Mouse (Mus musculus) heart, postnatal 0 days (tissue): ENCODE results near the gene Prss57. TPM values are rescaled to one million over a fixed set of nuclear protein-coding genes. Genes with fewer than 3 reads are reported as not detected.
A peak's percentile ranks its signal among the peaks of the same experiment; 100 is the strongest.
"Not testable (repeated sequence)": the region's sequence is repeated elsewhere in the genome, so short reads cannot be mapped to it uniquely, and the experiment has no call there.

ENCODE experiments used
- ATAC-seq: fragments of 200-750 bp; cut with Nextera tagmentation; 2 replicates; pipeline ENCODE4 v1.8.0; 2017; ENCODE audit warnings: low read depth, moderate number of reproducible peaks, moderate library complexity; ENCODE audit not compliant: insufficient read depth
- DNase-seq: peaks from one replicate; pipeline ENCODE4 v3.0.0-alpha.2; 2016; ENCODE audit warnings: low spot score
- H3K27ac ChIP-seq: fragments of 300-500 bp; sonication (generic); 2 replicates; pipeline ENCODE4 v1.5.1; 2014; ENCODE audit warnings: low read depth, mild to moderate bottlenecking
- H3K27me3 ChIP-seq: fragments of 300-500 bp; sonication (generic); 2 replicates; pipeline ENCODE4 v1.6.1; 2014; ENCODE audit warnings: low read length, mixed read lengths; ENCODE audit not compliant: control insufficient read depth, insufficient read depth
- H3K36me3 ChIP-seq: fragments of 300-500 bp; sonication (generic); replicated peaks from 2 replicates; pipeline ENCODE4 v1.6.1; 2014; ENCODE audit warnings: low read length, mixed read lengths; ENCODE audit not compliant: control insufficient read depth, insufficient read depth
- H3K4me1 ChIP-seq: fragments of 300-500 bp; sonication (generic); 2 replicates; pipeline ENCODE4 v1.6.1; 2014; ENCODE audit warnings: antibody characterized with exemption; ENCODE audit not compliant: control insufficient read depth, insufficient read depth
- H3K4me2 ChIP-seq: fragments of 300-500 bp; sonication (generic); 2 replicates; pipeline ENCODE4 v1.6.1; 2014; ENCODE audit warnings: low read depth, mild to moderate bottlenecking, low read length, moderate library complexity
- H3K4me3 ChIP-seq: fragments of 300-500 bp; sonication (generic); 2 replicates; pipeline ENCODE4 v1.5.1; 2014; ENCODE audit warnings: low read depth, low read length
- H3K9ac ChIP-seq: fragments of 300-500 bp; sonication (generic); replicated peaks from 2 replicates; pipeline ENCODE4 v1.6.1; 2014; ENCODE audit warnings: low read depth, low read length, mixed read lengths
- H3K9me3 ChIP-seq: fragments of 300-500 bp; sonication (generic); replicated peaks from 2 replicates; pipeline ENCODE4 v1.6.1; 2016; ENCODE audit warnings: low read length; ENCODE audit not compliant: control insufficient read depth
- CTCF ChIP-seq: IDR thresholded peaks from 2 replicates; pipeline ENCODE4 v1.5.1; 2016; ENCODE audit warnings: antibody characterized with exemption, control low read depth, low read depth
- EP300 ChIP-seq: IDR thresholded peaks from 2 replicates; pipeline ENCODE4 v1.6.1; 2016; ENCODE audit warnings: antibody characterized with exemption, low read depth
- WGBS: fragments of 180-500 bp; shearing (Covaris S2); extraction: QIAGEN DNeasy Blood & Tissue Kit; methylation state at CpG from one replicate; pipeline ENCODE4 v1.1.7; 2014; 5-methylcytosine and 5-hydroxymethylcytosine counted together
- polyA plus RNA-seq: library from polyadenylated mRNA; unstranded; fragments of >200 nt; fragmentation: Nextera tagmentation; extraction: Ambion mirVana; gene quantifications from 2 replicates; pipeline ENCODE4 v1.2.1, GENCODE M21; 2015
- total RNA-seq: library from RNA; depleted of rRNA; stranded (reverse); fragments of >200 nt; gene quantifications from 2 replicates; pipeline ENCODE4 v1.2.3, GENCODE M21; 2014; ENCODE audit warnings: low replicate concordance

The Prss57 gene
- total and polyA plus RNA-seq, 2 experiments from 2014 or later, result 1.3 TPM; not detected in 1

DNA sequence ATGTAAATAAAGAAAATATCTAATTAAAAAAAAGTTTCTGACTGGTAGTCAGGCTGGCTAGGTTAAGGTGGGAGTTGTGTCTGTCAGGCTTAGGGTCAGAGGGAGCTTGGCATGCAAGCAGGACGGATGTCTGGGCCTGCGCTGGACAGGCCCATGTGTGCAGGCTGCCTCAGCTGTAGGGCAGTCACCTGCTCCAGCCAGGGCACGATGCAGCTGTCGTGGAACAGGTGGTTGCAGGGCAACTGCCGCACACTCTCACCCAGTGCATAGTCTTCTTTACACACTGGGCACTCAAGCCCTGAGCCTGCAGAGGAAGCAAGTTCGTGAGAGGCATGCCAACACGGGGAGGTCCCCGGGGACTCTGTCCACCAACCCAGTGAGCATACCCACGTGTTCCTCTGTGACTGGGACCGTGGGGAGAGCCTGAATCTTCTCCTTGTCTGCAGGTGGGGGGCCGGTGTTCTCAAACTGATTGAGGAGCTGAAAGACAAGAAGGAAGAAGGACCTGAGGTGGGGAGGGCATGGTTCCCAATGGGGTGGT, 30.1 kb downstream of the Prss57 start:
- no peaks in the 10 kb centered on the region for H3K9me3 ChIP-seq
- no peak overlapping the region for H3K4me3 ChIP-seq
- WGBS, result 89% methylated on average over 11 of the region's 11 CpGs
- no peak overlapping the region for H3K9ac ChIP-seq
- ATAC-seq (no peak), DNase-seq (no peak)
- H3K27ac ChIP-seq, result no peak overlapping the region
- TF ChIP-seq EP300 (no peak), CTCF (no peak)
- H3K4me2 ChIP-seq, result no peak overlapping the region
- H3K27me3 ChIP-seq, result no peaks in the 10 kb centered on the region
- H3K4me1 ChIP-seq, result peaks cover 25% of the 10 kb centered on the region; the same call in 1 of the 2 replicates
- H3K36me3 ChIP-seq, result peaks cover 49% of the 10 kb centered on the region

DNA sequence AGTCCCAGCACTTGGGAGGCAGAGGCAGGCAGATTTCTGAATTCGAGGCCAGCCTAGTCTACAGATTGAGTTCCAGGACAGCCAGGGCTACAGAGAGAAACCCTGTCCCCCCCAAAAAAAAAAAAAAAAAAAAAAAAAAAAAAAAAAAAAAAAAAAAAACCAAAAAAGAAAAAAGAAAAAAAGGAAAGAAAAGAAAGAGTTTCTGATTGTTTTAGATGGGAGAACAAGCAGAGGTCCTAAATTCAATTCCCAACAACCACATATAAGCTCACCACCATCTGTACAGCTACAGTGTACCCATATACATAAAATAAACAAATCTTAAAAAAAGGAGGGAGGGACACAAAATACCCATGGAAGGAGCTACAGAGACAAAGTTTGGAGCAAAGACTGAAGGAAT, 31.1 kb downstream of the Prss57 start:
- not testable (repeated sequence) for H3K4me2 ChIP-seq, H3K27me3 ChIP-seq, H3K9me3 ChIP-seq, H3K4me3 ChIP-seq, DNase-seq, H3K27ac ChIP-seq, H3K9ac ChIP-seq, ATAC-seq
- Histone ChIP-seq H3K4me1 (peaks cover 21% of the 10 kb centered on the region), H3K36me3 (peaks cover 49% of the 10 kb centered on the region)
- 86% methylated on average over 1 of the region's 1 CpGs for WGBS

DNA sequence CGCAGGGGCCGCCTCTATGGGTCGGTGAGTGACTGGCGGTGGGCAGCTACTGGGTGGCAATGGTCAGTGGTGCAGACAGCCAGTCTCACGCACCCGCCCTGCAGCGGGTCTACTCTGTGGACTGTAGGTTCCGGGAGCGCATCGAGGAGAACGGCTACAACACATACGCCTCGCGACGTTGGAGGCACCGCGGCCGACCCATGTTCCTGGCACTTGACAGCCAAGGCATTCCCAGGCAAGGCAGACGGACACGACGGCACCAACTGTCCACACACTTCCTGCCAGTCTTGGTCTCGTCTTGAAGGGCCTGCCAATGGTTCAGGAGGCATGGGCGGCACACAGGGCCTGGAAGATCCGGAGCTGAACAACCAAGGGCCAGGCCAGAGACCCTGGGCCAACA, 34.1 kb downstream of the Prss57 start:
- H3K27ac ChIP-seq, result no peak overlapping the region
- DNase-seq (no peak), ATAC-seq (no peak)
- H3K4me3 ChIP-seq, result no peak overlapping the region
- WGBS, result 84% methylated on average over 24 of the region's 24 CpGs
- peaks cover 6% of the 10 kb centered on the region; the same call in 1 of the 2 replicates for H3K4me1 ChIP-seq
- H3K36me3 ChIP-seq, result peaks cover 42% of the 10 kb centered on the region
- no peak overlapping the region for H3K9ac ChIP-seq
- TF ChIP-seq CTCF (no peak), EP300 (no peak)
- no peak overlapping the region for H3K4me2 ChIP-seq
- no peaks in the 10 kb centered on the region for H3K27me3 ChIP-seq
- H3K9me3 ChIP-seq, result no peaks in the 10 kb centered on the region

- no peaks in the 10 kb centered on the region for H3K27me3 ChIP-seq
- no peak overlapping the region for H3K4me2 ChIP-seq
- no peak overlapping the region for H3K9ac ChIP-seq
- H3K4me3 ChIP-seq, result no peak overlapping the region
- peaks cover 6% of the 10 kb centered on the region; the same call in 1 of the 2 replicates for H3K4me1 ChIP-seq
- TF ChIP-seq CTCF (no peak), EP300 (no peak)
- H3K36me3 ChIP-seq, result peaks cover 34% of the 10 kb centered on the region
- H3K27ac ChIP-seq, result no peak overlapping the region
- no peaks in the 10 kb centered on the region for H3K9me3 ChIP-seq
- ATAC-seq, result no peak
- WGBS, result 83% methylated on average over 3 of the region's 3 CpGs
- DNase-seq, result no peak
These were observed 34.9 kb downstream of the Prss57 start for GRCm38 (mm10) chr10:79755854-79756253.

DNA sequence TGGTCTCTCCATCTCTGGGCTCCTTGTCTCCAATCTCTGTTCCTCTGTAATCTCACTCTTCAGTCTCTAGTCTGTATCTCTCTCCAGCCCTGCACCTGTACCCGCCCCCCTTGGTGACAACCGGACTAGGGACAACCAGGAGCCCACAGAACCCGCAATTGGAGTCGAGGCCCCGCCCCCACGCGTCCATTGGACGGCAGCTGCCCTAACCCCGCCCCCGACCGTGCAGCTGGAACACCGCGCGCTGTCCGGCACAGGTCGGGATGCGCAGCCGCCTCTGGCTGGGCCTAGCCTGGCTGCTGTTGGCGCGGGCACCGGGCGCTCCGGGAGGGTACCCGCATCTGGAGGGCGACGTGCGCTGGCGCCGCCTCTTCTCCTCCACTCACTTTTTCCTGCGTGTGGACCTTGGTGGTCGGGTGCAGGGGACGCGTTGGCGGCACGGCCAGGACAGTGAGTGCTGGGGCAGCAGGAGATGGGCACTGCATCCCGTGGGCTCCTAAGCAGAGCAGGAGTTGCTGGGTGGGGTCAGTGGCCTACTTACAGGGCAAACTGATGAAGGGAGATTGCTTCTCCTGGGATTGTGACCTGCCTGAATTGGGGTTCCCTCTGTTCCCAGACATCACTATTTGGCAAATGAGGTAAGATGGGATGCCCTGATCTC, 35.8 kb downstream of the Prss57 start, which contains the start of gene Fgf22:
Gene Fgf22 (plus strand): TSS at position 221 of the 661 bp plus-strand sequence.
- Histone ChIP-seq H3K27ac (no peak within 1 kb of the TSS), H3K36me3 (peaks cover 28% of the 10 kb centered on the region)
- under 1% methylated on average over 32 of the region's 36 CpGs for WGBS

DNA sequence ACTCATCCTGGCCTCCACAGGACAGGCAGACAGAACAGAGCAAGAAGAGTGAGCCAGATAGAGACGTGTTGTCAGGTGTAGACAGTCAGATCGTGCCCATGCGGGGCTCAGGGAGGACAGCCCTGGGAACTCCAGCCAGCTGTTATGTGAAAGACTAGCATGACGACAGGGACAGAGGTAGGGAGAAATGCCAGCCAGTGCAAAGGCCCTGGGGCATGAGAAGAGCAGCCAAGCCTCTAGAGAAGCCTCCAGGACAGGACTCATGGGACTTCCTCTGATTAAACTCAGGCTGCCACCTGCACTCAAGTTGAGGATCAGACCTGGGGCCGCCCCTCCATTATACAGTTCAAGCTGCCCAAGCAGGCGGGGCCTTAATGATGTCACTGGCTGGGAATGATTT, 42.3 kb downstream of the Prss57 start:
- DNase-seq (no peak), ATAC-seq (no peak)
- no peak overlapping the region for H3K4me2 ChIP-seq
- WGBS, result 67% methylated on average over 6 of the region's 6 CpGs
- peaks cover 3% of the 10 kb centered on the region; the same call in 1 of the 2 replicates for H3K4me1 ChIP-seq
- H3K9me3 ChIP-seq, result no peaks in the 10 kb centered on the region
- TF ChIP-seq EP300, result no peak
- no peak for TF ChIP-seq CTCF
- no peak overlapping the region for H3K9ac ChIP-seq
- no peak overlapping the region for H3K27ac ChIP-seq
- no peak overlapping the region for H3K4me3 ChIP-seq
- H3K36me3 ChIP-seq, result peaks cover 11% of the 10 kb centered on the region; the same call in 1 of the 2 replicates
- H3K27me3 ChIP-seq, result no peaks in the 10 kb centered on the region

More for the DNA sequence above, 35.8 kb downstream of the Prss57 start, which contains the start of gene Fgf22:
- Histone ChIP-seq H3K4me3 (peak within 1 kb of the TSS; percentile 27), H3K9me3 (no peaks in the 10 kb centered on the region), H3K9ac (peak within 1 kb of the TSS; percentile 6; the same call in 1 of the 2 replicates), H3K4me2 (peak within 1 kb of the TSS; percentile 52), H3K4me1 (peaks cover 6% of the 10 kb centered on the region; the same call in 1 of the 2 replicates), H3K27me3 (no peaks in the 10 kb centered on the region)
- TF ChIP-seq EP300 (no peak), CTCF (no peak)
- peak; percentile 75 for ATAC-seq
- DNase-seq, result no peak
